Mouse (Mus musculus) lung, postnatal 0 days (tissue): ENCODE results near the gene Evl. TPM values are rescaled to one million over a fixed set of nuclear protein-coding genes. Genes with fewer than 3 reads are reported as not detected.

Experiments used
- ATAC-seq: fragments of 200-750 bp; cut with Nextera tagmentation; 2 replicates; pipeline ENCODE4 v1.8.0; 2017; ENCODE audit warnings: moderate library complexity
- DNase-seq: peaks from one replicate; pipeline ENCODE4 v3.0.0-alpha.2; 2016; ENCODE audit warnings: low spot score
- H3K27ac ChIP-seq: fragments of 300-500 bp; sonication (generic); 2 replicates; pipeline ENCODE4 v1.5.1; 2014; ENCODE audit warnings: antibody characterized with exemption, mild to moderate bottlenecking, low read length, mixed read lengths
- H3K27me3 ChIP-seq: fragments of 300-500 bp; sonication (generic); replicated peaks from 2 replicates; pipeline ENCODE4 v1.6.1; 2014; ENCODE audit warnings: low read length, mixed read lengths; ENCODE audit not compliant: insufficient read depth
- H3K36me3 ChIP-seq: fragments of 300-500 bp; sonication (generic); 2 replicates; pipeline ENCODE4 v1.6.1; 2014; ENCODE audit warnings: low read length, mixed read lengths; ENCODE audit not compliant: insufficient read depth
- H3K4me1 ChIP-seq: fragments of 300-500 bp; sonication (generic); 2 replicates; pipeline ENCODE4 v1.6.1; 2014; ENCODE audit warnings: antibody characterized with exemption, low read depth, low read length, mixed read lengths; ENCODE audit not compliant: insufficient read depth
- H3K4me2 ChIP-seq: fragments of 300-500 bp; sonication (generic); replicated peaks from 2 replicates; pipeline ENCODE4 v1.6.1; 2014; ENCODE audit warnings: low read depth, mild to moderate bottlenecking, low read length, moderate library complexity, mixed read lengths
- H3K4me3 ChIP-seq: fragments of 300-500 bp; sonication (generic); 2 replicates; pipeline ENCODE4 v1.5.1; 2014; ENCODE audit warnings: low read depth, low read length
- H3K9ac ChIP-seq: fragments of 300-500 bp; sonication (generic); replicated peaks from 2 replicates; pipeline ENCODE4 v1.6.1; 2014; ENCODE audit warnings: low read depth, mild to moderate bottlenecking
- H3K9me3 ChIP-seq: fragments of 300-500 bp; sonication (generic); 2 replicates; pipeline ENCODE4 v1.6.1; 2016; ENCODE audit warnings: low read length, mixed read lengths
- CTCF ChIP-seq: IDR thresholded peaks from 2 replicates; pipeline ENCODE4 v1.5.1; 2016; ENCODE audit warnings: antibody characterized with exemption, mild to moderate bottlenecking
- EP300 ChIP-seq: IDR thresholded peaks from 2 replicates; pipeline ENCODE4 v1.6.1; 2016; ENCODE audit warnings: antibody characterized with exemption, mild to moderate bottlenecking, control low read depth
- WGBS: fragments of 180-500 bp; shearing (Covaris S2); extraction: QIAGEN DNeasy Blood & Tissue Kit; methylation state at CpG from one replicate; pipeline ENCODE4 v1.1.7; 2014; 5-methylcytosine and 5-hydroxymethylcytosine counted together
- polyA plus RNA-seq: library from polyadenylated mRNA; unstranded; fragments of >200 nt; fragmentation: Nextera tagmentation; extraction: Ambion mirVana; gene quantifications from 2 replicates; pipeline ENCODE4 v1.2.1, GENCODE M21; 2015

The Evl gene
- polyA plus RNA-seq, 1 experiment from 2014 or later, result 45.5 TPM

GRCm38 (mm10) chr12:108600864-108601263 is 46.3 kb downstream of the Evl start:
- Histone ChIP-seq H3K27ac (no peak overlapping the region), H3K9ac (no peak overlapping the region), H3K9me3 (no peaks in the 10 kb centered on the region), H3K36me3 (no peaks in the 10 kb centered on the region), H3K4me2 (no peak overlapping the region), H3K27me3 (no peaks in the 10 kb centered on the region), H3K4me3 (no peak overlapping the region), H3K4me1 (no peaks in the 10 kb centered on the region)
- TF ChIP-seq CTCF, result no peak
- no peak for TF ChIP-seq EP300
- DNase-seq (no peak), ATAC-seq (no peak)
- WGBS, result 69% methylated on average over 4 of the region's 4 CpGs

GRCm38 (mm10) chr12:108601326-108601725 is 46.8 kb downstream of the Evl start:
- Histone ChIP-seq H3K4me3 (no peak overlapping the region), H3K36me3 (no peaks in the 10 kb centered on the region), H3K9me3 (no peaks in the 10 kb centered on the region), H3K9ac (no peak overlapping the region), H3K27me3 (no peaks in the 10 kb centered on the region), H3K4me1 (no peaks in the 10 kb centered on the region), H3K27ac (no peak overlapping the region), H3K4me2 (no peak overlapping the region)
- TF ChIP-seq CTCF, result no peak
- TF ChIP-seq EP300, result no peak
- 80% methylated on average over 8 of the region's 8 CpGs for WGBS
- ATAC-seq (no peak), DNase-seq (no peak)

- ATAC-seq (no peak), DNase-seq (no peak)
- H3K27me3 ChIP-seq, result no peaks in the 10 kb centered on the region
- TF ChIP-seq EP300 (no peak), CTCF (no peak)
- H3K36me3 ChIP-seq, result no peaks in the 10 kb centered on the region
- H3K9ac ChIP-seq, result no peak overlapping the region
- no peak overlapping the region for H3K27ac ChIP-seq
- H3K9me3 ChIP-seq, result no peaks in the 10 kb centered on the region
- H3K4me1 ChIP-seq, result no peaks in the 10 kb centered on the region
- H3K4me2 ChIP-seq, result no peak overlapping the region
- no peak overlapping the region for H3K4me3 ChIP-seq
Measured at GRCm38 (mm10) chr12:108604546-108604945, 50.0 kb downstream of the Evl start.

GRCm38 (mm10) chr12:108605521-108606281 is 51.2 kb downstream of the Evl start:
- H3K9ac ChIP-seq, result no peak overlapping the region
- no peaks in the 10 kb centered on the region for H3K27me3 ChIP-seq
- no peak overlapping the region for H3K4me3 ChIP-seq
- TF ChIP-seq CTCF, result no peak
- TF ChIP-seq EP300, result no peak
- H3K9me3 ChIP-seq, result no peaks in the 10 kb centered on the region
- ATAC-seq (no peak), DNase-seq (no peak)
- H3K4me2 ChIP-seq, result no peak overlapping the region
- H3K27ac ChIP-seq, result no peak overlapping the region
- H3K4me1 ChIP-seq, result no peaks in the 10 kb centered on the region
- H3K36me3 ChIP-seq, result no peaks in the 10 kb centered on the region
- WGBS, result 68% methylated on average over 12 of the region's 12 CpGs

GRCm38 (mm10) chr12:108606321-108606720 is 51.8 kb downstream of the Evl start:
- WGBS, result 80% methylated on average over 7 of the region's 7 CpGs
- ATAC-seq, result no peak
- H3K9ac ChIP-seq, result no peak overlapping the region
- H3K27ac ChIP-seq, result no peak overlapping the region
- no peak overlapping the region for H3K4me3 ChIP-seq
- no peak for DNase-seq
- H3K36me3 ChIP-seq, result no peaks in the 10 kb centered on the region
- no peaks in the 10 kb centered on the region for H3K4me1 ChIP-seq
- H3K27me3 ChIP-seq, result no peaks in the 10 kb centered on the region
- no peak for TF ChIP-seq EP300
- no peak for TF ChIP-seq CTCF
- H3K4me2 ChIP-seq, result no peak overlapping the region
- H3K9me3 ChIP-seq, result no peaks in the 10 kb centered on the region

GRCm38 (mm10) chr12:108609446-108609845 is 54.9 kb downstream of the Evl start:
- no peaks in the 10 kb centered on the region for H3K9me3 ChIP-seq
- DNase-seq (no peak), ATAC-seq (no peak)
- H3K4me2 ChIP-seq, result no peak overlapping the region
- H3K9ac ChIP-seq, result no peak overlapping the region
- H3K36me3 ChIP-seq, result no peaks in the 10 kb centered on the region
- TF ChIP-seq EP300 (no peak), CTCF (no peak)
- no peak overlapping the region for H3K27ac ChIP-seq
- H3K27me3 ChIP-seq, result no peaks in the 10 kb centered on the region
- H3K4me1 ChIP-seq, result no peaks in the 10 kb centered on the region
- 64% methylated on average over 3 of the region's 3 CpGs for WGBS
- H3K4me3 ChIP-seq, result no peak overlapping the region
